Mouse (Mus musculus) kidney, embryonic 16.5 days (tissue): ENCODE results near the gene Olfr1183. TPM values are rescaled to one million over a fixed set of nuclear protein-coding genes. Genes with fewer than 3 reads are reported as not detected.

Experiments used
- polyA plus RNA-seq: library from polyadenylated mRNA; unstranded; fragments of >200 nt; fragmentation: Nextera tagmentation; extraction: Ambion mirVana; gene quantifications from 2 replicates; pipeline ENCODE4 v1.2.1, GENCODE M21; 2015

The Olfr1183 gene
- polyA plus RNA-seq, 1 experiment from 2014 or later, result not detected

Other genes starting within 250 kb of the Olfr1183 start
- not detected in 2 replicates for gene Olfr1170, start 226.5 kb upstream of the Olfr1183 start, polyA plus RNA-seq
- not detected in 2 replicates for gene Olfr1173, start 175.0 kb upstream of the Olfr1183 start, polyA plus RNA-seq
- gene Olfr1174-ps, start 139.7 kb upstream of the Olfr1183 start, polyA plus RNA-seq, result not detected in 2 replicates
- not detected in 2 replicates for gene Olfr1175-ps, start 127.7 kb upstream of the Olfr1183 start, polyA plus RNA-seq
- gene Olfr1176, start 118.1 kb upstream of the Olfr1183 start, polyA plus RNA-seq, result not detected in 2 replicates
- not detected in 2 replicates for gene Olfr1177-ps, start 108.4 kb upstream of the Olfr1183 start, polyA plus RNA-seq
- gene Olfr1178, start 67.8 kb upstream of the Olfr1183 start, polyA plus RNA-seq, result not detected in 2 replicates
- not detected in 2 replicates for gene Olfr1179, start 48.4 kb upstream of the Olfr1183 start, polyA plus RNA-seq
- gene Olfr1180, start 35.7 kb upstream of the Olfr1183 start, polyA plus RNA-seq, result not detected in 2 replicates
- not detected in 2 replicates for gene Olfr1181, start 28.7 kb upstream of the Olfr1183 start, polyA plus RNA-seq
- gene Gm13757, start 5.7 kb upstream of the Olfr1183 start, polyA plus RNA-seq, result not detected in 2 replicates
- gene Olfr1184, start 28.7 kb downstream of the Olfr1183 start, polyA plus RNA-seq, result not detected in 2 replicates
- gene Olfr1185-ps1, start 38.5 kb downstream of the Olfr1183 start, polyA plus RNA-seq, result not detected in 2 replicates
- gene Olfr1186, start 63.7 kb downstream of the Olfr1183 start, polyA plus RNA-seq, result not detected in 2 replicates
- gene Olfr1188, start 102.1 kb downstream of the Olfr1183 start, polyA plus RNA-seq, result not detected in 2 replicates
- gene Olfr1189, start 131.6 kb downstream of the Olfr1183 start, polyA plus RNA-seq, result not detected in 2 replicates
- gene Olfr1191-ps1, start 185.7 kb downstream of the Olfr1183 start, polyA plus RNA-seq, result not detected in 2 replicates
- not detected in 2 replicates for gene Olfr1192-ps1, start 193.6 kb downstream of the Olfr1183 start, polyA plus RNA-seq
- not detected in 2 replicates for gene Olfr1193, start 220.8 kb downstream of the Olfr1183 start, polyA plus RNA-seq
- gene Olfr1195, start 234.3 kb downstream of the Olfr1183 start, polyA plus RNA-seq, result not detected in 2 replicates
- not detected in 2 replicates for gene Olfr1196, start 249.7 kb downstream of the Olfr1183 start, polyA plus RNA-seq